Mouse (Mus musculus) thymus, postnatal 36 days (tissue): ENCODE results near the gene Mpped2.

Source experiments
- DNase-seq, 2 experiments: peaks; one replicate each; pipeline ENCODE4 v3.0.0; 2022; ENCODE audit warnings: mixed read lengths in 2 of 2

The Mpped2 gene

DNA sequence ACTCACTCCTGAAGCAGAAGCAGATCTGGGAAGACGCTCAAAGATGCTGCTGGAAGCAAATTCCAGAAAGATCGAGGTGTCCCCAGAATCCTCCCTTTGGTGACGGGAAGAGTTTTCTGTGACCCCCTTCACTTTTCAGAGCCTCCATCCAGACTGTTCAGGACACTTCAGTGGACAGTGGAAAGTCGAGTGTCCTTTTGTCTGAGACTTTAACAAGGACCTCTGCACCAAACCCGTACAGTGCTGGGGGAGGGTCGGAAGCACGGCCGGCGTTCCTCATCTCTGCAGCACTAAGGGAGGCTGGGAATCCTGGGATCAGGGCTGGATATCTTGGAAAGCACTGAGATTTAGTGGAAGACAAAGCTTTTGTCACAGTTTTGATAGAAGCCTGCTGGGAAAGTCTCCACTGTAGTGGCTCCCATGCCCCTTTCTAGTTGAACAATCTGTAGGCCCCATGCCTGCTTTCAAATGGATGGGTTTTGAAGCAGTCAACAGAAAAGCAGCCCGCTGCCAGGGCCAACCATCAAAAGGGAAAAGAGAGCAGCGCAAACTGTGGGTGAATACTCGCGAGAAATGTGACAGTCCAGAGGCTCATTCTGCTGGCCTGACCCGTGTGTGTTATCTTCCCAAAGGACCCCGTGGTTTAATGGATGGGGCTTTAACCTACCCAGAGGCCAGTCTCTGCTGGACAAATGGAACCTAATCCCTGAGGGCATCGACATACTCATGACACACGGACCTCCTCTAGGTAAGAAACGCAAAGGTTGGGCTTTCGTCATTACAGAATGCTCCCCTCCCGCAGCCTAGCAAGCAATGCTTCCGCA, 168.0 kb downstream of the Mpped2 start:
- no peak for DNase-seq

DNA sequence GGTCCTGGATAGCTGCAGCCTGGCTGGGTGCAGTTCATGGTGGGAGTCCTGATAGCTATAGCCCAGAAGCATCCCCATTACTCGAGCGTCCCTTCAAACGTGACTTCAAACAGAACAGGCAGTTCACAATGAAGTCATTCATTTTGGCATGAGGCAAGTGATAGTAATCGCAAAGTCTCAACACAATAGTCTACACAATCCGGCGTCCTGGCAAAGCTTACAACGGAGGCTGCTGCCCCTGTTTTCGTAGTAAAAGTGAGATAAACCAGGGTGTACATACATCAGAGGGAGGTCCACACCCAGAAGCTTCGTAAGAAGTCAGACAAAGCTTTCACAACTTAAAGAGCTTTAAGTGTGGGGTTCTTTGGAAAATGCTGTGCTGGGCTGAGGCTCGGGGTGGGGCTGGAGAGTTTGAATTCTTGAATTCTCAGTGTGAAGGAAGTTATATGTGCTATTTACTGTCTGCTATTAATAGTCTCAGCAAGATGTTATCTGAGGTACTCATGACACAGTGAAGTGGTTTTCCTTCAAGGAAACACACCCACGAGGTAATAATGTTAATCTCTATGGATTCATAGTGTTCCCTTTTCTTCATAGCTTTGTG, 170.1 kb downstream of the Mpped2 start:
- no peak for DNase-seq

DNA sequence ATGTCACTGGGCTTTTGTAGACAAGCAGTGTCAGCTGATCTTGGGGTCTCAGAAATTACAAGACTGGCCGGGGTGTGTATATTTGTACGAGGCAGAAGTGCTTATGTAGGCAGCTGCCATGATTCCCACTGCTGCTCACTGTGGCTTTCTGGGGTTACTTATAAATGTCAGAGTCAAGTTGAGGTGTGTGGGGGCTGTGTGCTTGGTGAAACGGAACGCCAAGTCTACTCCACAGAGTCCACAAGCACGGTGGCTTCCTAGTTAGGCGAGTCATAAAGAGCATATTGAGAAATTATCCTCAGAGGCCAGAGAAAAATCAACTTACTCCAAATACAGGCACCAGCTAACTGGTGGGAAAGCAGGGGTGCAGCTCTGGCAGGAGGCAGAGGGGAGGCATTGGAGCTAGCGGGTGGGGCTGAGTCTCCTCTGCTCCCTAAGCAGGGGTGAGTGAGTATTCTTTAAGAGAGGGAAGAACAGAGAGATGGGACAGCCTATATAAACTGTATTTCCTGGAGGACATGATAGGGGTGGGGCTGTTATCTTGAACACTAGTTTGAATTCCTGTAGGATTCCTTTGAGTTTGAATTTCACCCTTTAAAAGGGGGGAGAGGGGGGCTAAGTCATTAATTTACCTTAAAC, 172.2 kb downstream of the Mpped2 start:
- DNase-seq, result no peak

DNA sequence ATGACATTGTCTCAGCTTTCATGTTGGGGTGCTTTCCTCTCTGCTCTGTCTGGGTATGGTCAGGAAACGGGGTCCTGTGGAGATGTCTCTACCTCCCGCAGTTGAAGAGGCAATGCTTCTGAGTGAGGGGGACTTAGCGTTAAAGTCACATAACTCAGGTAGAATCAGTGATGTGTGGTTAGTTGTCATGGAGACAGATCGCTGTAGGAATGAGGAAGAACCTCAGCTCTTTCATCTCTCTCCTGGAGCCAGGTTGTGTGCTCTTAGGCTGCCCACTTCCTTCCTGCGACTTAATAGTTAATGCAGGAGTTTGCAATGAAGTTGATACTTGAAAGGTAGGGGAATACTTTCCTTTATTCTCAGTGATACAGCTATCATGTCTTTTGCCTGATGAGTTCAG, 173.2 kb downstream of the Mpped2 start:
- no peak for DNase-seq

DNA sequence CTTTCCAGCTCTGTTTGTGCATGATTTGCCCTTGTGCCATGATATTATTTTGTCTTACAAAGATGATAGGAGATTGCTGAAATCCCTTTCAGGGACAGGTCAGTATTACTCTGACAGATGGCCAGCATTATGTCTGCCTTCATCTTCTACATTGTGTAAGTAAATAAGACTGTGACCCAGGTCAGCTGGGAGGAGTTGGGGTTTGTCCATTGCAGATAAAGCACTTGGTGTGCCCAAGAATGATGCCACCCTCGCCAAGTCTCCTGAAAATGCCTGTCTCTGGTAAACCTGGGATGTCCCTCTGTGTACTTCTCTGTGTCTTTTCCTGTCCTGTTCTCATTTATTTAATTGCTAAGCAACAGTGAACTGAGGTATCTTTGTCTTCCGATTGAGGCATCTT, 177.8 kb downstream of the Mpped2 start:
- no peak for DNase-seq

DNA sequence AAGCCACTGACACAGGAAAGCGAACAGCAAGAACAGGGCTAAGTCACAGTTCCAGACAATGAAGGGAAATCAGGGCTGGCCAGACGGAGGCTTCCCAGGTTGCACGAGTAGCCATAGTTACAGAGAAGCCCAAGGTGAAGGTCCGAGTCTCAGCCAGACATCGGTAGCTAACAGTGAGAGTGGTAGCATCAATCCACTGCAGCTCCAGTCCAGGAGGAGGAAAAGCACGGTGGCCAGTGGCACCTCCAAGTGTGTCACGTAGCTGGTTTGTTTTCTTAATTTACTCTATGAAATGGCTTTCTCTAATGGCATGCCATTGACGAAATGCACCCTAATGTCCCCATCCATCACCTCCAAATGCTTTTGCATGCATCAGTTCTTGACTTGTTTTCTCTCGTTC, 180.1 kb downstream of the Mpped2 start:
- no peak for DNase-seq

DNA sequence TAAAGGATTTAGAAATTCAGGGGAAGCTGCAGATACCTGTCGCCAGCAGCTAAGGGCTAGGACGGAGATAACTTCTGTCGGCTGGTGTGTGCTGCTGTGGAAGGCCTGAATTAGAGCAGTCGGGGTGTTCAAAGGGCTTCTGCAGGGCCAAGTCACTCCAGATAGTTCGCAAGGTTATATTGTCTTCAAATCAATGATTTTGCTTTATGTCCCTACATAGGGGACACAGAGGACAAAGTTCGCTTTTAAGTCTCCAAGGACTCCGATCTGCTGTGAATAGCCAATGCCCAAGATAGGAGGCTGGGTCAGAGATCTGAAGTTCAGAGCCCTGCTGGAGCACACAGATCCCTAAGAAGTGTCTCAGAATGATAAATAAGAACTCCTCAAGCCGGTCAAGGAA, 190.3 kb downstream of the Mpped2 start:
- DNase-seq, result no peak

DNA sequence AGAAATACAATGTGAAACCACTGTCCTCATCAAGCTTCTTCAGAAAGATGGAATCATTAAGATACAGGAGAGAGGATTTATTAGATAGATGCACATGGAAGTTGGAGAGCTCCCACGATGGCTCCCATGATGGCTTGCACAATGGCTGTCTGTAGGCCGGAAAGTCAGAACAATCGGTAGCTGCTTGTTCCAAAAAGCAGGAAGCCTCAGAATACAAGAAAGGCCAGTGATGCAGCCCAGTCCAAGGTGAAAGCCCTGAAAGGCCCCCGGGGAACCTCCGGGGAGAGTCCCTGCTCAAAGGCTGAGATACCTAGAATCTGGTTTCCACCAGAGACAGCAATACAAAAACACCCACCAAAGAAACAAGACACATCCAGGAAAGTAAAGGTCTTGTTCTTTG, 195.1 kb downstream of the Mpped2 start:
- no peak for DNase-seq

DNA sequence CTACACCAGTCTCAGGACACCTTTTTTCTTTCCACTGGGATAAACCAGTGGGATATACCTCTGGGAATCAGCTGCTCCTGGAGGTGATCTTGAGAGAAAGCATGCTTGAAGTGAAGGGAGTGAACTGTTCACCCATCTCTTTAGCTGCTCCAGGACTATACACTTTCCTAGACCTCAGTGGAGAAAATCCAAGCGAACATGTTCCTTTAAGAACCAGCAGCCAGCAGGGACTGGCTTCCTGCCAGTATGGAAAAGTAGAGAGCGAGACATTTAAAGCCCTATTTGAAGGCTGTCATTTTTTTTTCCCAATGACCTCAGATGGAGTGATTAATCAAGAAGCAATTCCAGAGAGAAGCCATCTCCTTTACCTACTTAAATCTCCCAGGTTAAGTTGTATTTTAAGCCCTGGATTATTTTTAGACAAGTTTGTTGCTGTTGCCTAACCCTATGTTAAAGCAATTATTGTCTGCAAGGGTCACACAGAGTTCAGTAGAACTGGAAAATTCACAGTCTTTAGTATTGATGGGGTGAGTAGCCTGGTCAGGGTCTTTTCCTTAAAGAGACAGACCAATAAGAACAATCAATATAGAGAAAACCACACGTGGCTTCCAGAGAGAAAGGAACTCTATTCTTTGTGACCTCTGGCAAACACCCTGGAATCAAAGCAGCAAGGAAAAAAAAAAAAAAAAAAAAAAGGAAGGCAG, 196.4 kb downstream of the Mpped2 start:
- DNase-seq, result no peak

DNA sequence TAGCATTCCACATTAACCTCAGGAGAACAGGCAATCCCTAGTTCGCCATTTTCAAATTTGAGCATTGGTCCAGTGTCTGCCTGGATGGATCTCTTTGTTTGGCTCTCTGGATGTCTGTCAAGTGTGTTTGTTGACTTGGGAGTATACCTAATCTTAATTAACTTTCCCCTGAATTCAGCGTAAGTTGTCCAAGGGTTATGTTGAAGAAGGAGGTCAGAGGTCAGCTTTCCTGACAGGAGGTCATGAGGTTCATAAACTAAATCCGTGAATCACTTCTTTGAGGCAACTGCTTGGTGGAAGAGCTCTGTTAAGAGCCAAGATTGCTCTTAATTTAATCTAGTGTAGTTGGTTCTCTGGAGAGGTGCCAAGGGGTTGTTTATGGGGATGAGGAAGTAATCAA, 200.3 kb downstream of the Mpped2 start:
- DNase-seq, result no peak

DNA sequence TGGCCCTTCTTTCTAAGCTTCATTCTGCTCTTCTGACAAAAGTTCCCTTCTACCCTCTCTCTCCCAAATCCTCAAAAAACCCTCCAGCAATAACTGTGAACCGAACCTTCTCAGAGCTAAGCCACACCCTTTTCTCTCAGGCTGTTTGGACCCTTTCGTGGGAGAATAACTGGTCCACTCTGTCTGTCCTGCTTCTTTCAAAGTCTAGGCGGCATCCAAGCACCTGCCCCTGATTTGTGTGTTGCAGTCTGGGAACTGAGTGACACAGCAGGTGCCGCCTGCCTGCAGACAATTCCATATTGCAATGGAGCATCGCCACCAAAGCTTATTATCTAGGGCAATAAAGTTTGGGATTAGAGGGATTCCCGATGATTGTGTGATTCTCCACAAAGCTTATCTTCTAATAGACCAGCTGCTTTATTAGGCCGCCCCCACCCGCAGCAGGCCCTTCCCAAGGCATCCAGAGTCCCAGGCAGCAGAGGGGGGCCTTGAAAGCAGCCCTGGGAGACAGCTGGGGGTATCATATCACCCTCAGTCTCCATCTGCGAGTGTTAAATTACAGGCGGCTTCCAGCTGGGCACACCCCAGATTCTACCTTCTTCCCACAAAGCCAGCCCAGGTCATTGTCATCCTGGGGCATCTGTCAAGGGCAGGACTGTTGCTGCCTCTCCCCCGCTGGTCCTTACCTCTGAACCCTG, 202.4 kb downstream of the Mpped2 start:
- no peak for DNase-seq

DNA sequence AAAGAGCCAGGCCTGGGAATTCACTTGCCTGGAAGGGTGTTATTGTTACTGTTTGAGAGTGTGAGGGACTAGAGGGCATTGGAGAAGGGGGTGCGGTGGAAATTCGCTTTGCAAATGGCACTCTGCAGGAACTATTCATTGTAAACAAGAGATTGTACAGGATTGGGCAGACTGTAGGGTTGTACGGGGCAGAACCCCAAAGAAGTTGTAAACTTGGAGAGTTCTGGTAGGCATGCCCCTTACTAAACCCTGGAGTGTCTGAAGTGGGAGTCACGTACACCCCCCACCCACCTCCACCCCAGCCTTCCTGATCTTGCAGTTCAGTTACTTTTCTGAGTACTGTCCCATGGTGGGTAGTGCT, 202.9 kb downstream of the Mpped2 start:
- no peak for DNase-seq

DNA sequence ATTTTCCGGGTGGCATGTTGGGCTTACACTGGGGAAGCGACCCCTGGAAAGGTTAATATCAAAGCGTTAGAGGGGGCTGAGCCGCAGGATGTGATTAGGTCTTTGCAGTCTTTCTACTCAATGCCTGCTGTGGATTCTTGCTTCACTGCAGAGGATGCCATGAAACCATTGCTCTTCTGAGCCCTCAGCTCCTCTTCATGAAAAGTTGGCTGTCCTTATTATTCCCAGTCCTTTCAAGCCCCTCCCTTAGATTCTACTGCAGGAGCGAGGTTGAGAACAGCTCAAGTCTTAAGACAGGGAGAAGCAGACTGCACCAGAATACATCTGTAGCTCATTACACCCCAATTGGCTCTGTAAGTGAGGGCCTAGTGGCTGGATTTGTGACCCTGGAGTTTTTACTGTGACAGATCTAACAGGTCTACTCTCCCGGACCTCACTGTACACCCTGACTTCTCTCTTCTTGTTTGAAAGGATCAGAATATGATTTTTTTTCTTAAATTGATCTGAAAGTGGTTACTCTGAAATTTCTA, 218.9 kb downstream of the Mpped2 start:
- no peak for DNase-seq
